27 mouse cellular contexts compared by ENCODE assay signal in the genomic region with DNA sequence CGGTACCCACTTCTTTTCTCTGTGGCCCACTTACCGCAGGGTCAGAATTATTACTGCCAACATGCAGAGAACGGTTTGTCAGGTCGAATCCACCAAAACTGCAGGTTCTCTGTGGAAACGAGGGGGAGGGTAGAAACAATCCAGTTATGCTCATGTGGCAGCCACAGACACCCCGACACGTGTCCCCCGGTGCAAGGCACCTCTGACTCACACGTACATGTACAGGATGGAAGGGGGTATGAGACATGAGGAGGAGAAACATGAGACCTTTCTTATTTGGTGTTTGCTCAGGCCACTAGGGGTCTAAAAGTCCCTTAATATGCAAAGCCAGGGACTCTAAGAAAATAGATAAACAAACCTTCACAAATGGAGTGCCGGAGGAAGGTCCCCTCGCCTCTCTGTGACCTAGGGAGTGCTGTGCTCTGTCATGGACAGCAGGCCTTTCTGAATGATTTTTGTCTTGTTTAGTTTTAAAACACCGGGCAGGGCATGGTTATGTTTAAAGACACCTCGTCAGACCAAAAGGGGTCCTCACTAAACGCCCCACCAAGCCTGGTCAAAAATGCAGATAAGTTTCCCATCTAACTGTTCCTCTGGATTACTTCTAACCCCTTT.
DNase-seq lines count a peak whose midpoint lies in the region; ATAC-seq and TF ChIP-seq lines count a peak whose summit lies in the region.
"Had no signal": no experiment of that assay in that cellular context is flagged by ENCODE, and none has a peak within 500 bp of the region (broad histone marks: within the 10 kb centered on the region; RNA-seq: fewer than 3 reads in every experiment).

No protein-coding gene starts in this region.

- H3K36me3 ChIP-seq in forebrain, embryonic 11.5 days (ENCODE audit: control insufficient read depth, insufficient read depth, low read length) = no peaks in the 10 kb centered on the region; the same call in 1 of the 2 replicates
- peaks cover 20% of the 10 kb centered on the region for H3K36me3 ChIP-seq in forebrain, embryonic 13.5 days (ENCODE audit: poor library complexity, severe bottlenecking)
- H3K36me3 ChIP-seq in midbrain, embryonic 10.5 days = peaks cover 50% of the 10 kb centered on the region
- no peaks in the 10 kb centered on the region; the same call in 1 of the 2 replicates for H3K36me3 ChIP-seq in midbrain, embryonic 15.5 days (replicated peaks)

- no peaks in the 10 kb centered on the region for H3K9me3 ChIP-seq in forebrain, embryonic 11.5 days (ENCODE audit: control insufficient read depth, low read length)
- no peaks in the 10 kb centered on the region for H3K9me3 ChIP-seq in forebrain, embryonic 13.5 days (replicated peaks)
- H3K9me3 ChIP-seq in midbrain, embryonic 10.5 days (replicated peaks) = no peaks in the 10 kb centered on the region
- no peaks in the 10 kb centered on the region for H3K9me3 ChIP-seq in midbrain, embryonic 15.5 days
- H3K9me3 ChIP-seq: heart, embryonic 13.5 days; limb, embryonic 13.5 days; neural tube, embryonic 12.5 days had no signal

- peaks cover 3% of the 10 kb centered on the region; the same call in 1 of the 2 replicates for H3K4me1 ChIP-seq in forebrain, embryonic 11.5 days (replicated peaks; ENCODE audit: control insufficient read depth, insufficient read depth, low read length)
- H3K4me1 ChIP-seq in forebrain, embryonic 13.5 days = no peaks in the 10 kb centered on the region; the same call in 1 of the 2 replicates
- peaks cover 40% of the 10 kb centered on the region for H3K4me1 ChIP-seq in midbrain, embryonic 10.5 days
- H3K4me1 ChIP-seq in midbrain, embryonic 15.5 days = peaks cover 5% of the 10 kb centered on the region; the same call in 1 of the 2 replicates

- DNase-seq in forebrain, embryonic 11.5 days (ENCODE audit: low spot score) = peak; percentile 16
- DNase-seq in layer of hippocampus, adult 2 months (ENCODE audit: low spot score in 2 of 2) = no peak
- no peak for DNase-seq in layer of hippocampus, postnatal 10 days (ENCODE audit: low spot score in 2 of 2)
- no peak for DNase-seq in midbrain, embryonic 10.5 days (ENCODE audit: low spot score)
- no peak for DNase-seq in spleen, postnatal 4 days (ENCODE audit: low spot score in 2 of 2)
- DNase-seq: adrenal gland, postnatal 14 days; cerebellum, adult 11-12 months; cerebellum, adult 9-11 months; embryo, embryonic 11 days; gastrocnemius, postnatal 36 days; heart, adult 2 months; heart, postnatal 10 days; kidney, adult 8-10 months; kidney, postnatal 10 days; midbrain, embryonic 14.5 days; right cerebral cortex, postnatal 4 days; thymus, postnatal 4 days had no signal

- no peak overlapping the region for H3K4me3 ChIP-seq in forebrain, embryonic 11.5 days (ENCODE audit: low read depth, low read length)
- H3K4me3 ChIP-seq in forebrain, embryonic 13.5 days = no peak overlapping the region
- H3K4me3 ChIP-seq in layer of hippocampus, adult 2 months = no peak overlapping the region
- no peak overlapping the region for H3K4me3 ChIP-seq in midbrain, embryonic 10.5 days
- no peak overlapping the region for H3K4me3 ChIP-seq in midbrain, embryonic 15.5 days
- H3K4me3 ChIP-seq: heart, adult 2 months; heart, embryonic 13.5 days; left cerebral cortex, adult 2 months; limb, embryonic 13.5 days; neural tube, embryonic 12.5 days had no signal

- H3K27ac ChIP-seq in forebrain, embryonic 11.5 days (ENCODE audit: low read depth, low read length) = no peak overlapping the region
- H3K27ac ChIP-seq in forebrain, embryonic 13.5 days = no peak overlapping the region
- H3K27ac ChIP-seq in layer of hippocampus, adult 2 months = peak overlapping the region; percentile 43; the same call in 1 of the 2 replicates
- 0 out of 2 replicates have a peak overlapping the region, but pooled peaks have one; percentile 33 for H3K27ac ChIP-seq in midbrain, embryonic 10.5 days (replicated peaks)
- H3K27ac ChIP-seq in midbrain, embryonic 15.5 days = no peak overlapping the region
- H3K27ac ChIP-seq: heart, adult 2 months; heart, embryonic 13.5 days; hindbrain, embryonic 14.5 days; left cerebral cortex, adult 2 months; limb, embryonic 13.5 days; macrophage; neural tube, embryonic 12.5 days had no signal

- no peak overlapping the region for H3K9ac ChIP-seq in forebrain, embryonic 11.5 days (ENCODE audit: low read length)
- no peak overlapping the region for H3K9ac ChIP-seq in forebrain, embryonic 13.5 days
- no peak overlapping the region for H3K9ac ChIP-seq in midbrain, embryonic 15.5 days
- H3K9ac ChIP-seq: heart, embryonic 13.5 days; hindbrain, embryonic 14.5 days; limb, embryonic 13.5 days; neural tube, embryonic 12.5 days had no signal

- TF ChIP-seq CTCF in layer of hippocampus, adult 2 months (conservative IDR thresholded peaks at IDR 0.05) = peak; percentile 22; the same call in 1 of the 2 replicates

- H3K27me3 ChIP-seq in forebrain, embryonic 11.5 days (ENCODE audit: control insufficient read depth, insufficient read depth, low read length) = no peaks in the 10 kb centered on the region
- no peaks in the 10 kb centered on the region for H3K27me3 ChIP-seq in forebrain, embryonic 13.5 days
- H3K27me3 ChIP-seq in midbrain, embryonic 10.5 days (ENCODE audit: low read depth, poor library complexity, severe bottlenecking) = no peaks in the 10 kb centered on the region
- H3K27me3 ChIP-seq in midbrain, embryonic 15.5 days (replicated peaks) = no peaks in the 10 kb centered on the region
- H3K27me3 ChIP-seq: heart, embryonic 13.5 days; limb, embryonic 13.5 days; neural tube, embryonic 12.5 days had no signal

- WGBS in forebrain, embryonic 11.5 days = 83% methylated on average over 14 of the region's 14 CpGs
- WGBS in forebrain, embryonic 13.5 days = 82% methylated on average over 14 of the region's 14 CpGs
- 80% methylated on average over 14 of the region's 14 CpGs for WGBS in midbrain, embryonic 10.5 days
- WGBS in midbrain, embryonic 15.5 days = 81% methylated on average over 14 of the region's 14 CpGs

- ATAC-seq in forebrain, embryonic 11.5 days (replicated peaks; ENCODE audit: low FRiP score) = no peak
- ATAC-seq in forebrain, embryonic 13.5 days = no peak
- ATAC-seq in midbrain, embryonic 15.5 days (replicated peaks) = no peak
- ATAC-seq: forebrain, embryonic 14.5 days had no signal

- H3K4me2 ChIP-seq in forebrain, embryonic 11.5 days (ENCODE audit: low read depth, low read length, severe bottlenecking) = no peak overlapping the region
- H3K4me2 ChIP-seq in forebrain, embryonic 13.5 days = no peak overlapping the region
- H3K4me2 ChIP-seq in midbrain, embryonic 15.5 days = no peak overlapping the region
- H3K4me2 ChIP-seq: heart, embryonic 13.5 days; hindbrain, embryonic 14.5 days; limb, embryonic 13.5 days; liver, embryonic 11.5 days; neural tube, embryonic 12.5 days had no signal

Comparison
In these comparisons a context has a peak if more than half of its experiments do, and no peak if none do; other contexts are left out.
1. H3K27ac ChIP-seq: peak in layer of hippocampus, adult 2 months (single experiment) and midbrain, embryonic 10.5 days (single experiment); none in forebrain, embryonic 11.5 days (single experiment), forebrain, embryonic 13.5 days (single experiment) and midbrain, embryonic 15.5 days (single experiment).